Mouse (Mus musculus) neural tube, embryonic 10.5 days (tissue): Measurements from ENCODE around the gene Pkdrej.
"Not testable (repeated sequence)": the region's sequence is repeated elsewhere in the genome, so short reads cannot be mapped to it uniquely, and the experiment has no call there.

Source experiments
- DNase-seq: peaks from one replicate; pipeline ENCODE4 v3.0.0-alpha.2; 2017; ENCODE audit warnings: low spot score; ENCODE audit errors: extremely low spot score

Pkdrej gene

GRCm38 (mm10) chr15:85821203-85822010 lies at the start of gene Pkdrej:
Pkdrej (minus strand) TSS chr15:85821734.
- peak; percentile 64 for DNase-seq

- DNase-seq: peak; percentile 63
These were observed 46.2 kb upstream of the Pkdrej start for GRCm38 (mm10) chr15:85867696-85868095.

GRCm38 (mm10) chr15:85865913-85866312 lies 44.4 kb upstream of the Pkdrej start:
- DNase-seq: not testable (repeated sequence)

GRCm38 (mm10) chr15:85859490-85860031 lies 38.0 kb upstream of the Pkdrej start, which contains the start of gene Gtse1:
Gtse1 (plus strand) TSS chr15:85859745.
- peak; percentile 90 for DNase-seq

GRCm38 (mm10) chr15:85858980-85859489 lies 37.5 kb upstream of the Pkdrej start:
- DNase-seq: no peak

- DNase-seq: no peak
These were observed 30.3 kb upstream of the Pkdrej start for GRCm38 (mm10) chr15:85851656-85852392.

GRCm38 (mm10) chr15:85845071-85845470 lies 23.5 kb upstream of the Pkdrej start:
- DNase-seq: no peak

GRCm38 (mm10) chr15:85841796-85842360 lies 20.3 kb upstream of the Pkdrej start:
- no peak for DNase-seq

GRCm38 (mm10) chr15:85840983-85841382 lies 19.4 kb upstream of the Pkdrej start:
- peak; percentile 40 for DNase-seq

- DNase-seq: no peak
These were observed 15.4 kb upstream of the Pkdrej start for GRCm38 (mm10) chr15:85836887-85837286.

- no peak for DNase-seq
These were observed 13.8 kb upstream of the Pkdrej start for GRCm38 (mm10) chr15:85835335-85835734.

- DNase-seq: no peak
These were observed 11.1 kb upstream of the Pkdrej start for GRCm38 (mm10) chr15:85832599-85832998.

- DNase-seq: peak; percentile 77
These were observed 10.5 kb upstream of the Pkdrej start, which contains the start of gene Ttc38 for GRCm38 (mm10) chr15:85831954-85832590. Ttc38 (plus strand) TSS chr15:85832306.

GRCm38 (mm10) chr15:85829470-85829869 lies 7.9 kb upstream of the Pkdrej start:
- no peak for DNase-seq

- no peak for DNase-seq
These were observed 6.5 kb upstream of the Pkdrej start for GRCm38 (mm10) chr15:85828071-85828470.

GRCm38 (mm10) chr15:85826676-85827075 lies 5.1 kb upstream of the Pkdrej start:
- DNase-seq: no peak

GRCm38 (mm10) chr15:85822011-85822359 lies 451 bp upstream of the Pkdrej start:
- no peak for DNase-seq

GRCm38 (mm10) chr15:85813428-85813827 lies 8.1 kb downstream of the Pkdrej start:
- no peak for DNase-seq

- peak; percentile 98 for DNase-seq
These were observed 9.8 kb downstream of the Pkdrej start, which contains the start of gene Cdpf1 for GRCm38 (mm10) chr15:85811535-85812277. Cdpf1 (minus strand) TSS chr15:85811697.

GRCm38 (mm10) chr15:85810806-85811521 lies 10.6 kb downstream of the Pkdrej start:
- DNase-seq: no peak
